Mouse (Mus musculus) bone marrow, adult 2 months (tissue): ENCODE measurements at regions not wholly inside any gene's neighbourhood (a gene's known extent, or its start where the extent isn't known, plus 50 kb on each side); places are given as distances from the start of the nearest gene placed in this dataset.

Experiments
- CTCF ChIP-seq: fragments of 200-500 bp; IDR thresholded peaks from 2 replicates; pipeline ENCODE4 v1.5.1; 2011; ENCODE audit warnings: low read length, control low read depth; ENCODE audit not compliant: control insufficient read depth, insufficient read depth
- POLR2A ChIP-seq: fragments of 200-500 bp; IDR thresholded peaks from 2 replicates; pipeline ENCODE4 v1.6.1; 2011; ENCODE audit warnings: low read depth, mild to moderate bottlenecking, control low read depth, low read length, borderline replicate concordance; ENCODE audit not compliant: control insufficient read depth

DNA sequence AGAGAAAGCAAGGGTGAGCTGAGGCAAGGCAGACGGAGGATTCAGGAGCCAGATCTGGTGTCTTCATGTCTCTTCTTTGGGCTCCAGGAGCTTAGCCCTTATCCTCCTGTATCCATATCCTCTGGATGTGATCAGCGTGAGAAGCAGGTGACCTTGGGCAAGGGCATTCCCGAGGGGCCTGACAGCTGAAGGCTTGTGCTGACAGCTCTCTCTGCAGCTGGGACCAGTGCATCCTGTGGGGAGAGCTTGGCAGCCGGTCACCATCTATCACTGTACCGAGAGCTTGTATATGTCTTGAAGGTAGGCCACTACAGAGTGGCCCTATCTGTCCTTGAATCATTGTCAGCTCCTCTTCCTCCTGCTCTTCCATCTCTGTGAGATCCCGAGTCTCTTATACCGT, 158.5 kb upstream of the Cdh13 start:
- TF ChIP-seq POLR2A (no peak), CTCF (no peak)
